Mouse (Mus musculus) megakaryocyte, embryonic 14.5 days (primary cell): ENCODE measurements around the gene Elof1. TPM values are rescaled to one million over a fixed set of nuclear protein-coding genes. Genes with fewer than 3 reads are reported as not detected.
A peak's percentile ranks its signal among the peaks of the same experiment; 100 is the strongest.

Source experiments
- H3K27me3 ChIP-seq: replicated peaks from 2 replicates; pipeline ENCODE3; 2012; ENCODE audit warnings: inconsistent platforms
- H3K36me3 ChIP-seq: replicated peaks from 2 replicates; pipeline ENCODE3; 2012; ENCODE audit warnings: low read length, inconsistent platforms, mixed read lengths
- H3K4me1 ChIP-seq: 2 replicates; pipeline ENCODE4 v1.6.1; 2012; ENCODE audit warnings: inconsistent platforms
- H3K4me3 ChIP-seq: replicated peaks from 2 replicates; pipeline ENCODE3; 2012; ENCODE audit warnings: moderate library complexity, mild to moderate bottlenecking, inconsistent platforms
- H3K9me3 ChIP-seq: 2 replicates; pipeline ENCODE4 v1.6.1; 2012; ENCODE audit warnings: inconsistent platforms
- FLI1 ChIP-seq: IDR thresholded peaks from 2 replicates; pipeline ENCODE4 v1.6.1; 2012; ENCODE audit warnings: low read length, inconsistent platforms, mixed read lengths
- GATA1 ChIP-seq: IDR thresholded peaks from 3 replicates; pipeline ENCODE4 v1.6.1; 2012; ENCODE audit warnings: mixed read lengths, low read length, inconsistent platforms, borderline replicate concordance
- polyA plus RNA-seq: library from polyadenylated mRNA; stranded (reverse); fragments of >175 nt; gene quantifications from 2 replicates; pipeline ENCODE4 v1.2.3, GENCODE M21; 2012; ENCODE audit warnings: low replicate concordance; ENCODE audit not compliant: insufficient read depth

The Elof1 gene
- polyA plus RNA-seq, 1 experiment = 75.4 TPM

DNA sequence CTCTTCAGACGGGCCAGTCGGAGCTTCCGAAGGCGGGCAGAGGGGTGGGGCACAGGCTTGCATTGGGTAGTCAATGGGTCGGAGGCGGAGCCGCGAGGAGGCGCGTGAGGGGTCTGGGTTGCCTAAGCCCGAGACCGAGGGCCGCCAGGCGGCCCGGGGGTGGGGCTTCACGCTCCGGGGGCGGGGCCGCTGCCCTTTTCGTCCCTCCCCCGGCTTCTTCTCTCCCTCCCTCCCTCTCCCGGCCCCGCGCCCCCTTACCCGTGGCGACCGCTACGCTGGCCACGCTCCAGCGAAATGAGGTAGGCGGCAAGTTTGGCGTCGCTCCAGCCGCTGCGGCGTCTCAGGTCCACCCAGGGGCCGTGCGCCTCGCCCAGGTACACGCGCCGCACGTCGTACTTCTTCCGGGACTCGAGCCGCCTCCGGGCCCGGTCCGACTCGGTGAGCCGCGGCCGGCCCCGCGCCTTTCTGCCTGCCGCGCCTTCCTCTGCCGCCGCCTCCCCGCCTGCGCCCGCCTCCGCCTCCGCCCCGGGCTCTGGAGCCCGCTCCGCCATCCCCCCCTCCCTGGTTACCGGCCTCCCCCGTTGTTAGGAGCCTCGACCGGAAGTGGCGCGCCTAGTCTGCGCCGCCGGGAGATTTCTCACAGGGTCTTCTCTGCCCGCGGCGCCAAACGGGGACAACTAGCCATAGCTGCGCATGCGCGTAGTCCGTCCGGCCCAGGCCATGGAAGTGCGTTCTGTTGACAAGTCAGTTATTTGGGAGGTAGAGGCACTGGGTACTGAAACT is 46.0 kb downstream of the Elof1 start, which contains the start of the genes Gm49318 and Zfp653:
Gm49318 (minus strand) TSS at position 469 of the 783 bp plus-strand sequence.
Zfp653 (minus strand) TSS at position 586 of the 783 bp plus-strand sequence.
- no peaks in the 10 kb centered on the region for H3K27me3 ChIP-seq
- peaks cover 63% of the 10 kb centered on the region for H3K36me3 ChIP-seq
- peaks cover 24% of the 10 kb centered on the region for H3K4me1 ChIP-seq
- TF ChIP-seq GATA1 (no peak), FLI1 (peak; percentile 21; the same call in 1 of the 2 replicates)
- no peaks in the 10 kb centered on the region for H3K9me3 ChIP-seq
- peak within 1 kb of the TSS; percentile 98 for H3K4me3 ChIP-seq

DNA sequence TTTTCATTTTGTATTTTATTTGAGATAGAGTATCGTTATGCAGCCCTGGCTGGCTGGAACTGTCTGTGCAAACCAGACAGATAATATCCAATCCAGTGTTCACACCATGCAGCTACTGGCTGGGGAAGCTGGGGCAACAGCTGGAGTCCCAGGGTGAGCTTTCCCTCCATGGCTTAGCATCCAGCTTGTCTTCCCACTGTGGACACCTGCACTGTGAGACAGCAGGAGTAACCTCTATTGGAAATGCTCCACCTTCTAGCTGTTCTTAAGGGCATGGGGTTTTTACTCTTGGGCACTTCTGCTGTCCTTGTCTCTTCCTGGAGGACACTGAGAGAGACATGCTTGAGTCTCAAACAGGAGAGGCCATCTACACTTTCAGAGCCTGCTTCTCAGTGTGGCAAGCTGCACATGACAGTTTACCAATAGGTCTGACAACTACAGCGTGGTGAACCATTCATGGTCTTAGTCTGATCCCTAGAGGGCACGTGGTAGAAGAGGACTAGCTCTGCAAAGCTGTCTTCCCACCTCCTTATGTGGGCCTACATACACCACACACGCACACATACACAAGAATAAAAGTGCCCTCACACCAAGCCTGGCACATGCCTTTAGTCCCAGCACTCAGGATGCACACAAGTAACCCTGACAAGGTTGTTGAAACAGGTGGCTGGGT is 47.0 kb downstream of the Elof1 start:
- peaks cover 69% of the 10 kb centered on the region for H3K36me3 ChIP-seq
- peak overlapping the region; percentile 98 for H3K4me3 ChIP-seq
- no peaks in the 10 kb centered on the region for H3K9me3 ChIP-seq
- TF ChIP-seq GATA1 (no peak), FLI1 (no peak)
- H3K4me1 ChIP-seq = peaks cover 29% of the 10 kb centered on the region
- no peaks in the 10 kb centered on the region for H3K27me3 ChIP-seq

DNA sequence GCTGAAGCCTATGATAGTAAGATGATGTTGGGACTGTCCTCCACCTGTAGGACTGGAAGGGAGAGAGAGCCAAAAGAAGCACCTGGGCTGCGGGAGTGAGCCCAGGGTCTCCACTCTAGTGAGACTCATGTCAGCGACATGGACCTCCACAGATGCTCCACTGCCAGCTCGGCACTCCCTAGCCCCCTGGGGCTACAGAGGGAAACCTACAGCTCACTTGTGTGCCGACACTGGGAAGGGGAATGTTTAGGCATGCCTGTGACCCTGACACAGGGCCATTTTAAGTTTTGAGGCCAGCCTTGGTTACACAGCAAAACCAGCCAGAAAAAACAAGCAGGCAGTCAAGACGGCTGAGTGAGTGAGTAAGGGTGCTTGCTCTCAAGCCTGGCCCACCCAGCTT is 49.8 kb downstream of the Elof1 start:
- TF ChIP-seq FLI1 = no peak
- H3K27me3 ChIP-seq = no peaks in the 10 kb centered on the region
- H3K4me1 ChIP-seq = peaks cover 24% of the 10 kb centered on the region
- no peaks in the 10 kb centered on the region for H3K9me3 ChIP-seq
- no peak overlapping the region for H3K4me3 ChIP-seq
- H3K36me3 ChIP-seq = peaks cover 69% of the 10 kb centered on the region

DNA sequence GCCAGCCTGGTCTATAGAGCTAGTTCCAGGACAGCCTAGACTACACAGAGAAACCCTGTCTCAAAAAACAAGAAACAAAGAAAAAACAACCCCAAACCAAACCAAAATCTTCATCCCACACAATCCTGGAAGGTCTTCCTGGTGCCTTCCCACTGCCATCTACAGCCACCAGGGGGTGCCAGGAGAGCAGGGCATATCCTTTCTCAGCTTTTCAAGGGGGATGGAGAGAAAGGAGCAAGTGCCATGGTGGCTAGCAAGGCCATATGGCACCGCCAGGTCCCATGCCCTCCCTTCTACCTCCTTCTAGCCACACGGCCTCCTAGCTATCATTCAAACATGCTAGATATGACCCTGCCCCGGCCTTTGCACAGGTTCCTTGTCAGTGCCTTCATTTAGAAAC is 50.5 kb downstream of the Elof1 start:
- H3K4me3 ChIP-seq = peak overlapping the region; percentile 28

DNA sequence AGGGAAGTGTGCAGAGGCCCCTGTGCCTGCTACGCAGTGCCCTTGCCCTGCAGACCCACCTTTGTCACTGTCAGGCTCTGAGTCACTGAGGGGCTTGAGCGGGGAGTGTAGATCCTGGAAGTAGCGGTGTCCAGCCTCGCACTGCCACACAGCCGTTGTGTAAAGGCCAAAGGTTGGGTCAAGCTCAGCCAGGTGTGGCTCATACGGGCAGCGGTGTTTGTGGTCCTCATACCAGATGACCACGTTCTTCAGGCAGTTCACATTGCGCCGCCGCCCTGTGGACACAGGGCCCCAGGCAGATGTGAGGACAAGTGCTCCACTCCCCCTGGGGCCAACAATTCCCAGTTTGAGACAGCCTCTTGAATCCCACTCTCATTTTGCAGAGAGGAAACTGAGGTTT is 51.3 kb downstream of the Elof1 start:
- H3K4me3 ChIP-seq = no peak overlapping the region
- H3K27me3 ChIP-seq = no peaks in the 10 kb centered on the region
- no peak for TF ChIP-seq FLI1
- TF ChIP-seq GATA1 = no peak
- peaks cover 22% of the 10 kb centered on the region for H3K4me1 ChIP-seq
- H3K9me3 ChIP-seq = no peaks in the 10 kb centered on the region
- H3K36me3 ChIP-seq = peaks cover 81% of the 10 kb centered on the region

More for the DNA sequence above, 50.5 kb downstream of the Elof1 start:
- no peak for TF ChIP-seq FLI1
- no peak for TF ChIP-seq GATA1
- H3K9me3 ChIP-seq = no peaks in the 10 kb centered on the region
- peaks cover 23% of the 10 kb centered on the region for H3K4me1 ChIP-seq
- no peaks in the 10 kb centered on the region for H3K27me3 ChIP-seq
- H3K36me3 ChIP-seq = peaks cover 73% of the 10 kb centered on the region

DNA sequence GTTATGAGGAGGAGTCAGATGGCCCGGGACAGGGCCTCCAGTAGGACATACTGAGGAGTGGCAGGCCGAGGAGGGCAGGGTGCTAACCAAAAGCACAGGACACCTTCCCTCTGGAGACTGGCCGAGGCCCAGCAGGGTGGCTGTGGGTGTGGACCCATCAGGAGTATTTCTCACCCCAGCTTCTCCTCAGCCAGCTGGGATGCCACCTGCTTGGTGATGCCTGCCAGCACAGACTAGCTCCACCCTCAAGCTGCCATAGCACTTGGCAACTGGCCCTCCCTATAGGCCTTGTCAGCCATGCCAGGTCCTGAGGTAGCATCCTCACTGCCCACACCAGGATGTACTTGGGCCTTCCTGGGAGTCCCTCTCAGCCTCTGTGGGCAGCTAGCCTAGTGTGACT is 52.6 kb downstream of the Elof1 start:
- no peak for TF ChIP-seq GATA1
- TF ChIP-seq FLI1 = no peak
- Histone ChIP-seq H3K4me1 (peaks cover 10% of the 10 kb centered on the region), H3K4me3 (no peak overlapping the region), H3K27me3 (no peaks in the 10 kb centered on the region), H3K36me3 (peaks cover 89% of the 10 kb centered on the region), H3K9me3 (no peaks in the 10 kb centered on the region)

Other genes with a start within 250 kb of the Elof1 start
- gene Rab3d, start 199.0 kb downstream of the Elof1 start, polyA plus RNA-seq = 1.7 and 4.9 TPM in 2 replicates
- gene Ccdc159, start 189.7 kb downstream of the Elof1 start, polyA plus RNA-seq = 0.67 and 4.8 TPM in 2 replicates
- gene Tmem205, start 189.6 kb downstream of the Elof1 start, polyA plus RNA-seq = 33.0 and 55.9 TPM in 2 replicates
- gene Plppr2, start 180.1 kb downstream of the Elof1 start, polyA plus RNA-seq = 3.1 and 6.4 TPM in 2 replicates
- gene Swsap1, start 161.4 kb downstream of the Elof1 start, polyA plus RNA-seq = 3.9 and 5.9 TPM in 2 replicates
- 171 and 223 TPM in 2 replicates for gene Epor, start 153.7 kb downstream of the Elof1 start, polyA plus RNA-seq
- gene Rgl3, start 127.7 kb downstream of the Elof1 start, polyA plus RNA-seq = 2.2 and 5.6 TPM in 2 replicates
- 0.18 TPM in 1 of 2 replicates, not detected in the other for gene Ccdc151, start 114.5 kb downstream of the Elof1 start, polyA plus RNA-seq
- gene Prkcsh, start 114.4 kb downstream of the Elof1 start, polyA plus RNA-seq = 194 and 215 TPM in 2 replicates
- 0.21 TPM in 1 of 2 replicates, not detected in the other for gene Elavl3, start 65.1 kb downstream of the Elof1 start, polyA plus RNA-seq
- gene Gm49318, start 45.9 kb downstream of the Elof1 start, polyA plus RNA-seq = not detected in 2 replicates
- 10.8 and 17.6 TPM in 2 replicates for gene Zfp653, start 45.8 kb downstream of the Elof1 start, polyA plus RNA-seq
- 7.2 and 16.8 TPM in 2 replicates for gene Ecsit, start 31.7 kb downstream of the Elof1 start, polyA plus RNA-seq
- not detected in 2 replicates for gene Cnn1, start 18.0 kb downstream of the Elof1 start, polyA plus RNA-seq
- gene Acp5, start 18.5 kb upstream of the Elof1 start, polyA plus RNA-seq = 7.4 and 23.8 TPM in 2 replicates
- 28.4 TPM in 1 of 2 replicates, not detected in the other for gene Pigyl, start 39.7 kb upstream of the Elof1 start, polyA plus RNA-seq
- not detected in 2 replicates for gene Zfp872, start 70.9 kb upstream of the Elof1 start, polyA plus RNA-seq
- 2.1 and 3.1 TPM in 2 replicates for gene Zfp809, start 108.5 kb upstream of the Elof1 start, polyA plus RNA-seq
- gene Zfp599, start 142.7 kb upstream of the Elof1 start, polyA plus RNA-seq = 0.18 TPM in 1 of 2 replicates, not detected in the other
- 1.2 TPM in 1 of 2 replicates, not detected in the other for gene Zfp810, start 190.5 kb upstream of the Elof1 start, polyA plus RNA-seq